9 mouse cellular contexts compared by ENCODE assay signal in genomic region chr3:107939403-107939802, GRCm38 (mm10). TPM values are rescaled to one million over a fixed set of nuclear protein-coding genes. Genes with fewer than 3 reads are reported as not detected.
DNase-seq lines count a peak whose midpoint lies in the region; ATAC-seq lines count a peak whose summit lies in the region.
"Had no signal": no experiment of that assay in that cellular context is flagged by ENCODE, and none has a peak within 500 bp of the region (broad histone marks: within the 10 kb centered on the region; RNA-seq: fewer than 3 reads in every experiment).

No protein-coding gene starts in this region.

- H3K27ac ChIP-seq in neural tube, embryonic 15.5 days (replicated peaks) = no peak overlapping the region
- H3K27ac ChIP-seq in intestine, embryonic 16.5 days (ENCODE audit: low read length) = no peak overlapping the region
- H3K27ac ChIP-seq in liver, embryonic 11.5 days (ENCODE audit: low read depth, low read length) = no peak overlapping the region
- H3K27ac ChIP-seq in neural tube, embryonic 11.5 days (ENCODE audit: low read depth, low read length) = no peak overlapping the region

- no peak overlapping the region for H3K4me2 ChIP-seq in neural tube, embryonic 15.5 days
- H3K4me2 ChIP-seq in intestine, embryonic 16.5 days (ENCODE audit: low read depth, low read length) = no peak overlapping the region
- H3K4me2 ChIP-seq in liver, embryonic 11.5 days = no peak overlapping the region
- no peak overlapping the region for H3K4me2 ChIP-seq in neural tube, embryonic 11.5 days (ENCODE audit: low read depth)

- H3K36me3 ChIP-seq in neural tube, embryonic 15.5 days = no peaks in the 10 kb centered on the region
- H3K36me3 ChIP-seq in intestine, embryonic 16.5 days (ENCODE audit: control insufficient read depth, insufficient read depth, low read length) = no peaks in the 10 kb centered on the region
- no peaks in the 10 kb centered on the region for H3K36me3 ChIP-seq in liver, embryonic 11.5 days (ENCODE audit: control insufficient read depth, insufficient read depth, low read length)
- H3K36me3 ChIP-seq in neural tube, embryonic 11.5 days (ENCODE audit: control insufficient read depth, insufficient read depth, low read length) = no peaks in the 10 kb centered on the region

- WGBS in neural tube, embryonic 15.5 days = 52% methylated on average over 3 of the region's 3 CpGs
- 43% methylated on average over 3 of the region's 3 CpGs for WGBS in intestine, embryonic 16.5 days
- 35% methylated on average over 3 of the region's 3 CpGs for WGBS in liver, embryonic 11.5 days
- 51% methylated on average over 3 of the region's 3 CpGs for WGBS in neural tube, embryonic 11.5 days

- no peak overlapping the region for H3K4me3 ChIP-seq in neural tube, embryonic 15.5 days (replicated peaks)
- H3K4me3 ChIP-seq in intestine, embryonic 16.5 days (ENCODE audit: low read length) = no peak overlapping the region
- no peak overlapping the region for H3K4me3 ChIP-seq in liver, embryonic 11.5 days (ENCODE audit: low read depth, low read length)
- H3K4me3 ChIP-seq in neural tube, embryonic 11.5 days (ENCODE audit: low read depth, low read length) = no peak overlapping the region

- H3K9me3 ChIP-seq in neural tube, embryonic 15.5 days (replicated peaks) = no peaks in the 10 kb centered on the region
- H3K9me3 ChIP-seq in intestine, embryonic 16.5 days (ENCODE audit: control insufficient read depth, low read length) = no peaks in the 10 kb centered on the region
- no peaks in the 10 kb centered on the region for H3K9me3 ChIP-seq in liver, embryonic 11.5 days (ENCODE audit: control insufficient read depth, low read length)
- no peaks in the 10 kb centered on the region for H3K9me3 ChIP-seq in neural tube, embryonic 11.5 days (ENCODE audit: control insufficient read depth, low read length)

- H3K27me3 ChIP-seq in neural tube, embryonic 15.5 days (replicated peaks) = 0 out of 2 replicates have a peak, but pooled peaks cover 3% of the 10 kb centered on the region
- H3K27me3 ChIP-seq in intestine, embryonic 16.5 days (replicated peaks; ENCODE audit: control insufficient read depth, insufficient read depth, low read length) = no peaks in the 10 kb centered on the region
- no peaks in the 10 kb centered on the region for H3K27me3 ChIP-seq in liver, embryonic 11.5 days (replicated peaks; ENCODE audit: control insufficient read depth, insufficient read depth, low read length)
- no peaks in the 10 kb centered on the region for H3K27me3 ChIP-seq in neural tube, embryonic 11.5 days (ENCODE audit: control insufficient read depth, insufficient read depth, low read length)

- ATAC-seq in neural tube, embryonic 15.5 days (ENCODE audit: low FRiP score) = no peak
- ATAC-seq in intestine, embryonic 16.5 days = peak; percentile 30
- 0 out of 2 replicates have a peak, but pooled peaks have one; percentile 19 for ATAC-seq in liver, embryonic 11.5 days (replicated peaks; ENCODE audit: low FRiP score)
- no peak for ATAC-seq in neural tube, embryonic 11.5 days (ENCODE audit: insufficient read depth, low FRiP score, low TSS enrichment)

- no peak overlapping the region for H3K9ac ChIP-seq in neural tube, embryonic 15.5 days (replicated peaks)
- no peak overlapping the region for H3K9ac ChIP-seq in intestine, embryonic 16.5 days (ENCODE audit: low read depth, low read length)
- H3K9ac ChIP-seq in liver, embryonic 11.5 days (ENCODE audit: low read depth, low read length) = no peak overlapping the region
- H3K9ac ChIP-seq in neural tube, embryonic 11.5 days (ENCODE audit: low read length) = no peak overlapping the region

- H3K4me1 ChIP-seq in neural tube, embryonic 15.5 days = peaks cover 20% of the 10 kb centered on the region; the same call in 1 of the 2 replicates
- no peaks in the 10 kb centered on the region for H3K4me1 ChIP-seq in intestine, embryonic 16.5 days (ENCODE audit: control insufficient read depth, insufficient read depth, low read length)
- H3K4me1 ChIP-seq in liver, embryonic 11.5 days (replicated peaks; ENCODE audit: control insufficient read depth, insufficient read depth, low read length) = no peaks in the 10 kb centered on the region
- no peaks in the 10 kb centered on the region for H3K4me1 ChIP-seq in neural tube, embryonic 11.5 days (ENCODE audit: control insufficient read depth, insufficient read depth, low read length)

- peak; percentile 64 for DNase-seq in neural tube, embryonic 10.5 days (ENCODE audit: extremely low spot score, low spot score)
- DNase-seq in c-Kit-positive CD71-positive TER-119-positive erythroid progenitor cells, embryonic 14.5 days (ENCODE audit: low spot score) = peak; percentile 33
- DNase-seq in forelimb bud, embryonic 11.5 days (ENCODE audit: low read depth, low spot score) = peak; percentile 44
- DNase-seq in liver, embryonic 11.5 days (ENCODE audit: low spot score) = no peak
- peak; percentile 62 for DNase-seq in neural tube, embryonic 11.5 days (ENCODE audit: low spot score)
- DNase-seq in thymus, postnatal 25 days = peak; percentile 49

RNA-seq across cellular contexts. Expression of gene Gstm6, which starts 4.1 kb away (rescaled TPM):
- 9.0 and 10.6 TPM in 2 replicates for polyA plus RNA-seq in neural tube, embryonic 15.5 days (2015; fragmentation: Nextera tagmentation; extraction: Ambion mirVana)
- 17.9 and 22.0 TPM in 2 replicates for polyA plus RNA-seq in intestine, embryonic 16.5 days (2015; fragmentation: Nextera tagmentation; extraction: Ambion mirVana)
- 9.2 and 9.5 TPM in 2 replicates for polyA plus RNA-seq in liver, embryonic 11.5 days (2014; fragmentation: Nextera tagmentation; extraction: Ambion mirVana)
- polyA plus RNA-seq in neural tube, embryonic 11.5 days (2014; fragmentation: Nextera tagmentation; extraction: Ambion mirVana) = 5.3 and 6.2 TPM in 2 replicates

RNA-seq across cellular contexts. Expression of gene Gstm7, which starts 7.8 kb away (rescaled TPM):
- polyA plus RNA-seq in neural tube, embryonic 15.5 days (2015; fragmentation: Nextera tagmentation; extraction: Ambion mirVana) = 42.2 and 50.6 TPM in 2 replicates
- 32.2 and 32.7 TPM in 2 replicates for polyA plus RNA-seq in intestine, embryonic 16.5 days (2015; fragmentation: Nextera tagmentation; extraction: Ambion mirVana)
- polyA plus RNA-seq in liver, embryonic 11.5 days (2014; fragmentation: Nextera tagmentation; extraction: Ambion mirVana) = 10.8 and 12.0 TPM in 2 replicates
- 49.9 and 50.8 TPM in 2 replicates for polyA plus RNA-seq in neural tube, embryonic 11.5 days (2014; fragmentation: Nextera tagmentation; extraction: Ambion mirVana)

RNA-seq across cellular contexts. Expression of gene Gstm3, which starts 29.7 kb away (rescaled TPM):
- 2.7 TPM in 1 of 2 replicates, not detected in the other for polyA plus RNA-seq in neural tube, embryonic 15.5 days (2015; fragmentation: Nextera tagmentation; extraction: Ambion mirVana)
- 160 and 183 TPM in 2 replicates for polyA plus RNA-seq in intestine, embryonic 16.5 days (2015; fragmentation: Nextera tagmentation; extraction: Ambion mirVana)
- polyA plus RNA-seq in liver, embryonic 11.5 days (2014; fragmentation: Nextera tagmentation; extraction: Ambion mirVana) = 7.5 and 7.7 TPM in 2 replicates
- not detected in 2 replicates for polyA plus RNA-seq in neural tube, embryonic 11.5 days (2014; fragmentation: Nextera tagmentation; extraction: Ambion mirVana)
- polyA plus RNA-seq: frontal cortex, adult 2 months had no signal

RNA-seq across cellular contexts. Expression of gene Gstm5, which starts 43.8 kb away (rescaled TPM):
- 222 and 263 TPM in 2 replicates for polyA plus RNA-seq in neural tube, embryonic 15.5 days (2015; fragmentation: Nextera tagmentation; extraction: Ambion mirVana)
- polyA plus RNA-seq in intestine, embryonic 16.5 days (2015; fragmentation: Nextera tagmentation; extraction: Ambion mirVana) = 168 and 171 TPM in 2 replicates
- polyA plus RNA-seq in liver, embryonic 11.5 days (2014; fragmentation: Nextera tagmentation; extraction: Ambion mirVana) = 154 and 167 TPM in 2 replicates
- polyA plus RNA-seq in neural tube, embryonic 11.5 days (2014; fragmentation: Nextera tagmentation; extraction: Ambion mirVana) = 210 and 222 TPM in 2 replicates

RNA-seq across cellular contexts. Expression of gene Gstm2, which starts 46.9 kb away (rescaled TPM):
- polyA plus RNA-seq in neural tube, embryonic 15.5 days (2015; fragmentation: Nextera tagmentation; extraction: Ambion mirVana) = 7.4 and 23.4 TPM in 2 replicates
- 207 and 212 TPM in 2 replicates for polyA plus RNA-seq in intestine, embryonic 16.5 days (2015; fragmentation: Nextera tagmentation; extraction: Ambion mirVana)
- polyA plus RNA-seq in liver, embryonic 11.5 days (2014; fragmentation: Nextera tagmentation; extraction: Ambion mirVana) = 16.7 and 18.2 TPM in 2 replicates
- polyA plus RNA-seq in neural tube, embryonic 11.5 days (2014; fragmentation: Nextera tagmentation; extraction: Ambion mirVana) = 18.5 and 20.8 TPM in 2 replicates

Comparison
In these comparisons a context has a peak if more than half of its experiments do, and no peak if none do; other contexts are left out.
1. ATAC-seq: peak in intestine, embryonic 16.5 days (single experiment) and liver, embryonic 11.5 days (single experiment); none in neural tube, embryonic 15.5 days (single experiment) and neural tube, embryonic 11.5 days (single experiment).
2. RNA of gene Gstm3, which starts 29.7 kb away (polyA plus RNA-seq): 160 to 183 TPM in intestine, embryonic 16.5 days; 7.5 to 7.7 TPM in liver, embryonic 11.5 days, 2.7 TPM in neural tube, embryonic 15.5 days and not detected in neural tube, embryonic 11.5 days; every median in the first group is over 10 times any median in the second.